Mouse (Mus musculus) stomach, embryonic 15.5 days (tissue): ENCODE data around the gene Gm3045. TPM values are rescaled to one million over a fixed set of nuclear protein-coding genes. Genes with fewer than 3 reads are reported as not detected.

Experiments used
- ATAC-seq: fragments of 200-750 bp; cut with Nextera tagmentation; 2 replicates; pipeline ENCODE4 v1.8.0; 2017; ENCODE audit warnings: low read depth, moderate number of reproducible peaks, moderate TSS enrichment; ENCODE audit not compliant: insufficient read depth, low FRiP score
- H3K27ac ChIP-seq: fragments of 300-500 bp; sonication (generic); 2 replicates; pipeline ENCODE4 v1.5.1; 2015; ENCODE audit warnings: mild to moderate bottlenecking, inconsistent platforms
- H3K27me3 ChIP-seq: fragments of 300-500 bp; sonication (generic); replicated peaks from 2 replicates; pipeline ENCODE4 v1.6.1; 2015; ENCODE audit warnings: inconsistent platforms
- H3K36me3 ChIP-seq: fragments of 300-500 bp; sonication (generic); 2 replicates; pipeline ENCODE4 v1.6.1; 2015; ENCODE audit warnings: inconsistent platforms
- H3K4me1 ChIP-seq: fragments of 300-500 bp; sonication (generic); 2 replicates; pipeline ENCODE4 v1.6.1; 2015; ENCODE audit warnings: inconsistent platforms
- H3K4me2 ChIP-seq: fragments of 300-500 bp; sonication (generic); 2 replicates; pipeline ENCODE4 v1.6.1; 2015; ENCODE audit warnings: mild to moderate bottlenecking, inconsistent platforms
- H3K4me3 ChIP-seq: fragments of 300-500 bp; sonication (generic); replicated peaks from 2 replicates; pipeline ENCODE4 v1.5.1; 2015; ENCODE audit warnings: inconsistent platforms
- H3K9ac ChIP-seq: fragments of 300-500 bp; sonication (generic); 2 replicates; pipeline ENCODE4 v1.6.1; 2015; ENCODE audit warnings: inconsistent platforms
- H3K9me3 ChIP-seq: fragments of 300-500 bp; sonication (generic); 2 replicates; pipeline ENCODE4 v1.6.1; 2016; ENCODE audit warnings: inconsistent platforms
- WGBS: fragments of 180-500 bp; shearing (Covaris S2); methylation state at CpG from one replicate; pipeline ENCODE4 v1.1.7; 2015; 5-methylcytosine and 5-hydroxymethylcytosine counted together
- polyA plus RNA-seq: library from polyadenylated mRNA; unstranded; fragments of >200 nt; fragmentation: Nextera tagmentation; extraction: Ambion mirVana; gene quantifications from 2 replicates; pipeline ENCODE4 v1.2.1, GENCODE M21; 2015

Gm3045 gene
- polyA plus RNA-seq, 1 experiment from 2014 or later = not detected

- Histone ChIP-seq H3K9ac (no peak overlapping the region), H3K4me2 (no peak overlapping the region), H3K4me3 (no peak overlapping the region), H3K9me3 (no peaks in the 10 kb centered on the region), H3K4me1 (no peaks in the 10 kb centered on the region), H3K27me3 (no peaks in the 10 kb centered on the region), H3K27ac (no peak overlapping the region), H3K36me3 (no peaks in the 10 kb centered on the region)
- ATAC-seq = no peak
- 87% methylated on average over 6 of the region's 6 CpGs for whole genome bisulfite sequencing
These were observed 44.8 kb downstream of the Gm3045 start for GRCm38 (mm10) chr13:56471211-56471610.

- H3K9ac ChIP-seq = no peak overlapping the region
- 49% methylated on average over 9 of the region's 9 CpGs for WGBS
- H3K27me3 ChIP-seq = no peaks in the 10 kb centered on the region
- no peaks in the 10 kb centered on the region for H3K4me1 ChIP-seq
- no peak overlapping the region for H3K4me2 ChIP-seq
- no peak overlapping the region for H3K27ac ChIP-seq
- H3K36me3 ChIP-seq = no peaks in the 10 kb centered on the region
- no peak overlapping the region for H3K4me3 ChIP-seq
- no peak for ATAC-seq
- no peaks in the 10 kb centered on the region for H3K9me3 ChIP-seq
These were observed 45.6 kb downstream of the Gm3045 start for GRCm38 (mm10) chr13:56471951-56472350.

GRCm38 (mm10) chr13:56472661-56473060, 46.3 kb downstream of the Gm3045 start:
- Histone ChIP-seq H3K4me3 (no peak overlapping the region), H3K9me3 (no peaks in the 10 kb centered on the region), H3K4me1 (no peaks in the 10 kb centered on the region), H3K27me3 (no peaks in the 10 kb centered on the region), H3K36me3 (no peaks in the 10 kb centered on the region), H3K27ac (no peak overlapping the region), H3K4me2 (no peak overlapping the region), H3K9ac (no peak overlapping the region)
- ATAC-seq = no peak
- 89% methylated on average over 9 of the region's 9 CpGs for WGBS

GRCm38 (mm10) chr13:56475363-56475762, 49.0 kb downstream of the Gm3045 start:
- Histone ChIP-seq H3K36me3 (no peaks in the 10 kb centered on the region), H3K4me3 (no peak overlapping the region), H3K9ac (no peak overlapping the region), H3K4me2 (no peak overlapping the region), H3K27ac (no peak overlapping the region), H3K27me3 (no peaks in the 10 kb centered on the region), H3K9me3 (no peaks in the 10 kb centered on the region), H3K4me1 (no peaks in the 10 kb centered on the region)
- ATAC-seq = no peak
- WGBS = 28% methylated on average over 4 of the region's 4 CpGs

GRCm38 (mm10) chr13:56476790-56477189, 50.4 kb downstream of the Gm3045 start:
- Histone ChIP-seq H3K9ac (no peak overlapping the region), H3K36me3 (no peaks in the 10 kb centered on the region), H3K9me3 (no peaks in the 10 kb centered on the region), H3K4me1 (no peaks in the 10 kb centered on the region), H3K4me3 (no peak overlapping the region), H3K27me3 (no peaks in the 10 kb centered on the region), H3K4me2 (no peak overlapping the region), H3K27ac (no peak overlapping the region)
- ATAC-seq = no peak
- 71% methylated on average over 5 of the region's 5 CpGs for whole genome bisulfite sequencing

GRCm38 (mm10) chr13:56477271-56477670, 50.9 kb downstream of the Gm3045 start:
- no peak for ATAC-seq
- H3K4me2 ChIP-seq = no peak overlapping the region
- H3K27me3 ChIP-seq = no peaks in the 10 kb centered on the region
- H3K4me3 ChIP-seq = no peak overlapping the region
- H3K9ac ChIP-seq = no peak overlapping the region
- H3K4me1 ChIP-seq = no peaks in the 10 kb centered on the region
- 35% methylated on average over 6 of the region's 6 CpGs for WGBS
- no peaks in the 10 kb centered on the region for H3K36me3 ChIP-seq
- no peak overlapping the region for H3K27ac ChIP-seq
- H3K9me3 ChIP-seq = no peaks in the 10 kb centered on the region

GRCm38 (mm10) chr13:56478027-56478426, 51.6 kb downstream of the Gm3045 start:
- Histone ChIP-seq H3K4me3 (no peak overlapping the region), H3K9ac (no peak overlapping the region), H3K4me2 (no peak overlapping the region), H3K36me3 (no peaks in the 10 kb centered on the region), H3K27me3 (no peaks in the 10 kb centered on the region), H3K9me3 (no peaks in the 10 kb centered on the region), H3K27ac (no peak overlapping the region), H3K4me1 (no peaks in the 10 kb centered on the region)
- ATAC-seq = no peak
- WGBS = 83% methylated on average over 6 of the region's 6 CpGs

GRCm38 (mm10) chr13:56482146-56482545, 55.8 kb downstream of the Gm3045 start, which contains the start of gene Il9:
Il9 (minus strand) TSS chr13:56482246.
- no peak within 1 kb of the TSS for H3K27ac ChIP-seq
- H3K9ac ChIP-seq = no peak within 1 kb of the TSS
- ATAC-seq = no peak
- no peak within 1 kb of the TSS for H3K4me2 ChIP-seq
- no peaks in the 10 kb centered on the region for H3K9me3 ChIP-seq
- no peaks in the 10 kb centered on the region for H3K27me3 ChIP-seq
- 80% methylated on average over 3 of the region's 3 CpGs for WGBS
- H3K36me3 ChIP-seq = no peaks in the 10 kb centered on the region
- no peaks in the 10 kb centered on the region for H3K4me1 ChIP-seq
- no peak within 1 kb of the TSS for H3K4me3 ChIP-seq

Other genes starting within 250 kb of the Gm3045 start
- gene Tifab, start 247.7 kb upstream of the Gm3045 start, polyA plus RNA-seq = 4.0 and 5.0 TPM in 2 replicates
- not detected in 2 replicates for gene Neurog1, start 174.4 kb upstream of the Gm3045 start, polyA plus RNA-seq
- gene Cxcl14, start 130.0 kb upstream of the Gm3045 start, polyA plus RNA-seq = 12.4 and 13.7 TPM in 2 replicates
- 0.23 and 0.33 TPM in 2 replicates for gene Slc25a48, start 11.8 kb downstream of the Gm3045 start, polyA plus RNA-seq
- gene Il9, start 55.7 kb downstream of the Gm3045 start, polyA plus RNA-seq = not detected in 2 replicates
- gene Fbxl21, start 95.9 kb downstream of the Gm3045 start, polyA plus RNA-seq = 1.6 and 2.5 TPM in 2 replicates
- 6.6 and 9.4 TPM in 2 replicates for gene Lect2, start 121.9 kb downstream of the Gm3045 start, polyA plus RNA-seq
- gene Tgfbi, start 182.9 kb downstream of the Gm3045 start, polyA plus RNA-seq = 158 and 165 TPM in 2 replicates